Mouse (Mus musculus) 416B (cell line): ENCODE data around the gene Flywch2.
"Not testable (repeated sequence)": the region's sequence is repeated elsewhere in the genome, so short reads cannot be mapped to it uniquely, and the experiment has no call there.

Experiments used
- DNase-seq: peaks from one replicate; pipeline ENCODE4 v3.0.0; 2011; ENCODE audit warnings: low read depth

Flywch2 gene

DNA sequence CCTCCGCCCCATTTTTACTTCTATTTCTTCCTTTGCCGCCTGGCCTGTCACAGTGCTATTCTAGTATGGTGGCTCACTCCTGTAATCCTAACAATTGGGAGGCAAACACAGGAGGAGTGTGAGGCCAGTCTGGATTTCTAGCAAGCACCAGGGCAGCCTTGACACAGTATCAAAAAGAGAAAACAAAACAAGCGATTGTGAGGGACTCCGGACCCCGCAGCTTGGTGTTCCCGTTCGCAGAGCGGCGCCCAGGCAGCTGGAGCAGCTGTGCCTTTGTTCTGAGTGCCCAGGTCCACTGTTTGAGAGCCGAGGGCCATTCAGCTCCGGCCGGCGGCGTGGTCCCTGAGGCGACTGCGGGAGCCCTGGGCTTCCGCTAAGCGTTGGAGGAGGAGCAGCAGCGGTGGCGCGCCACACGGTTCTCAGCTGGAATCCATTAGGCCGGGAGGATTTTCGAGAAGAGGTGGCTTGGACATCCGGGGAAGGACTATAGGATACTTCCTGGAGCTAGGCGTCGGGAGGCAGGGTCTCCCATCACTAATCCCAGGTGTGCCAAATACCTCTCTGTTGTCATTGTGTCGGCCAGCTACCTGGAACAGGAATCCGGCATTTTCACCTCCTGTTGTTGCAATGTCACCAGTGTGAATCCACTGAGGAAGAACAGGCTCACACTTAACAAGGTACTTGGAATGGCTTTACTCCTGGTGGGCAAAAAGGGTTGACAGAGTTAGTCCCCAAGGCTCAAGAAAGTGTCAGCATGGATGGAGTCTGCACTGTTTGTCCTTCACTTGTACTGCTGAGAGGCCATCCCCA, 4.6 kb upstream of the Flywch2 start, which contains the start of gene Srrm2:
Gene Srrm2 (plus strand): TSS at position 264 of the 810 bp plus-strand sequence.
- DNase-seq = peak; percentile 52

DNA sequence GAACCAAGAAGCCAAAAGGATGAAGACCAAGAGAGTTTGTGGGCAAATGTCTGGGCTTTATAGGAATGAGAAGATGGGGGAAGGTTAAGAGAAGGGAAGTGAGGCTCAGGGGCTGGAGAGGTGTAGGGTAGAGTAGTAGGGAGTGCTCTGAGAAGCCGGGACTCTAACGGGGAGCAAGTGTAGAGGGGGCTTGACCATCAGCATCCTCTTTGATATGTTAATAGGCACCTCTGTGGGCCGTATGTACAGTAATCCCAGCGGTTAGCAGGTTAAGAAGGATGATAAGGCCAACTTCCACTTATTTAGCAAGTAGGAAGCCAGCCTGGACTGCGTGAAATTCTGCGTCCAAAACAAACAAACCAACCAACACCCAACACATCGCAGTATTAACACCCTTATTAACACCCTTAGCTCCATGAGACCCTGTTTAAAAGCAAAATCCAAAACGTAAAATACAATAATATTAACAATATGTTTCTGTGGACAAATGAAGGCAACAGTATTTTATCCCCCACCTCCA, 3.9 kb upstream of the Flywch2 start:
- peak; percentile 36 for DNase-seq

DNA sequence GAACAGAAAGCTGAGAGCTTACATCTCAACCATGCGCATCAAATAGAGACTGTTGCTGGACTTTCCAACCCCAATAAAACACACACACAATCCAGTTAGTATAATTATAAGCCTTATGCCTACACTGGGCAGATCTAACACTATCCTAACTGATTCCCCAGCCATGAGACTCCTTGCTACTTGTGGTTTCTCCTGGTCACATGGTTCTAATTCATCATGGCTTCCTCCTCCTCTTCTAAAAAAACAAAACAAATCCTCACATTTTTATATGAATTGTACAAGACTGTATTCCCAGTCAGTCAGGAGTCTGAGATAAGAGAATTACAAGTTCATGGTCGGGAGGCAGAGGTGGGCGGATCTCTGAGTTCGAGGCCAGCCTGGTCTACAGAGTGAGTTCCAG, 3.1 kb upstream of the Flywch2 start:
- DNase-seq = no peak

GRCm38 (mm10) chr17:23786510-23786931, 640 bp upstream of the Flywch2 start:
- DNase-seq = no peak

GRCm38 (mm10) chr17:23783352-23783751, 2.5 kb downstream of the Flywch2 start:
- no peak for DNase-seq

- no peak for DNase-seq
Measured at GRCm38 (mm10) chr17:23778447-23778846, 7.4 kb downstream of the Flywch2 start.

DNA sequence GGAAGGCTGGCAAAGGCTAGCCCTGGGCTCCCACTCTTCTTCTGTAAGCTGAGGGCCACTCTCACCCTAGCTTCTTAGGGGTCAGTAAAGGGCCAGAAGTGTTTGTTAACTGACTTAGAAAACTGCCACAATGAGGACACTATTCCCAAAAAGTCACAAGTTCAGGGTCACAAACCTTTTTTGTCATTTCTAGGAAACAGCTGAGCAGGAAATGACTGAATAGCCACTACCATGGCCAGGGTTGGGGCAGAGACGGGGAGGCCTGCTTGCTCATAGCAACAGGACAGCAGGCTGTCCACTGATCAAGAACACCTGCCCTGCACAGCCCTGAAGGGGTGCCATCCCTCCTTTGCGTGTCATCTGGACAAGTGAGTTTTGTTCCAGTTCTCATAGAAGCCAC, 8.7 kb downstream of the Flywch2 start:
- peak; percentile 74 for DNase-seq

DNA sequence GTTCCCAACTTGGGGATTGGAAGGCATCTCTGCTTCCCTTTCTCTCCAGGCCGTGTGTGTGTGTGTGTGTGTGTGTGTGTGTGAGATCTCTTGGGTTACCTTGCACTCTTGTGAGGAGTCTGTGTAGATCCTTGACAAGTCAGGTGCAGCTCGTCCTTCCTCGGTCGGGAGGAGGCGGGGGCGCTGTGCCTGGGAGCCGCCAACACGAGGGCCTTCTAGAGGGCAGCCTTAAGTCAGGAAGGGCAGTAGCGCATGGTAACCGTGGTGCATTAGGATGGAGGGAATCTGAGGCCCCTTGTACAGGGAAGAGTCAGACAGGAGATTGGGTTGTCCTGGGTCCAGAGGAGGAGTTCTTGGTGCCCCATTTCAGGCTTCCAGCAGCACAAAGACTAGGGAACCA, 9.7 kb downstream of the Flywch2 start:
- no peak for DNase-seq

DNA sequence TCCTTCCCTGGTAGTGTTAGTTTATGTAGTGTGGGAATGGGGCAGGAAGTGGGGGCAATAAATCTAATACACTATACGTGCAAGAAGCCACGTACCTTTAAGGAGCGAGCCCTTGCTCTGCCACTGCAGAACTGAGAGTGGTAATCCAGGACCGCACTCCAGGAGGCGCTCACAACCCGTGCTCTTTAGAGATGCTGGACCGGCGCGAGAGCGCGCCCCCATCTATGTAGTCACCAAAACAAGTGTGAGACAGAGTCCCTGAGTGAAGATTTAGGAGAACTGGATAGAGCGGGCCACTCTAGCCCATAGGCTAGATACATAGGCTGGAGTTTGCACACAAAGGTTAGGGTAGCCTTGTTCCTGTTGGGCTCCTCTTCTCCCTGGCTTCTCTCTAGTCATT, 11.8 kb downstream of the Flywch2 start:
- peak; percentile 87 for DNase-seq

DNA sequence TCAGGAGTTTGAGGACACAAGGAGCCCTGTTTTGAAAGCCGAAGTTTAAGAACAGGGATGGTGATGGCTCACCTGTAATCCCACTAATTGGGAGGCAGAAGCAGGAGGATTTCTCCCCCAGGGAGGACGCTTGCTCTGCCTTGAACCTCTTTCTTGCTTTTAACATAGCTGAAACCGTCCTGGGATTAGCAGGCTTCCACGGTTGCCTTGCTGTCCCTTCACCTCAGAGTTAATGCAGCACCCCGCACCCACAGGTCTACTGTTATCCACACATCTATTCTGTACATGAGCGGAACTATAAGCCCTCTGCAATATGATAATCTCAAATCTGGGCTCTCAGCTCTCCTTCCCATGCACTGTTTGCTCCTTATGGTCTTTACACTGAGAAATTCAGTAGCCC, 12.2 kb downstream of the Flywch2 start:
- DNase-seq = no peak

- not testable (repeated sequence) for DNase-seq
Measured at GRCm38 (mm10) chr17:23772219-23772556, 13.7 kb downstream of the Flywch2 start.

- peak; percentile 99 for DNase-seq
Measured at GRCm38 (mm10) chr17:23771284-23772218, 14.3 kb downstream of the Flywch2 start, which contains the start of gene Flywch1. Gene Flywch1, minus strand, starts transcription at chr17:23771602.

DNA sequence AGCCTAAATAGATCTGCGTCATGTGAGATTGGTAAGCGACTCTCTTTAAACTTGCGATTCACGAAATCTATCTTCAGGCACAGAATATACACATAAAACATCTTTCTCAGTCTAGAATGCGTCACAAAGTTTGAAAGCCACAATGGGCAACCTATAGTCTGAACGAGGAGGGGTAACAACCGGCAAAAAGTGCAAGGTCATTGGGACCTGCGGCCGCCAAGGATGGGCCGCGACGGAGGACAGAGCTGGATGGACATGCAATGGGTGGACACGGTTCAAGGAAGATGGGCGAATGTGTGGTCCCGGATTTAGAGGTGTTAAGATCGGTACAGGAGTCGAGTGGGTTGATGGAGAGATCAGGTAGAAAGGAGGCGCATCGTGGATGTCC, 15.0 kb downstream of the Flywch2 start:
- peak; percentile 56 for DNase-seq

- DNase-seq = no peak
Measured at GRCm38 (mm10) chr17:23770493-23770892, 15.4 kb downstream of the Flywch2 start.

DNA sequence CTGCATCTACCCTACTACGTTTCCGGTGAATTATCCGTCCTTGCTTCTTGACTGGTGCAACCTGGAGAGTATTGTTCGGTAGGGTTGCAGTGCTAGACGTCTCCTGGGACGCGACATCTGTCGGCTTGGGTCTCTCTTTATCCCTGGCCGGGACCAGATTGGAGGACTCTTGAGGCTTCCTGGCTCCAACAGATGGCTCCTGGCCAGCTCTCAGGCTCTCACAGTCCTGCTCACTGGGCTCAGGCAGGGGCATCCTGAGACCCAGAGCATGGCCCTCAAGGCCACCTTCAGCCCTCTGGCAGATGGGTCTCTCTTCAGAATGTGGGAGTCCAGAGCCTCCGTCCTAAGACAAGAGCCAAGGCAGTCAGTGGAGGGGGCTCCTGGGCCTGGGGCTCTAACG, 22.9 kb downstream of the Flywch2 start:
- DNase-seq = no peak

DNA sequence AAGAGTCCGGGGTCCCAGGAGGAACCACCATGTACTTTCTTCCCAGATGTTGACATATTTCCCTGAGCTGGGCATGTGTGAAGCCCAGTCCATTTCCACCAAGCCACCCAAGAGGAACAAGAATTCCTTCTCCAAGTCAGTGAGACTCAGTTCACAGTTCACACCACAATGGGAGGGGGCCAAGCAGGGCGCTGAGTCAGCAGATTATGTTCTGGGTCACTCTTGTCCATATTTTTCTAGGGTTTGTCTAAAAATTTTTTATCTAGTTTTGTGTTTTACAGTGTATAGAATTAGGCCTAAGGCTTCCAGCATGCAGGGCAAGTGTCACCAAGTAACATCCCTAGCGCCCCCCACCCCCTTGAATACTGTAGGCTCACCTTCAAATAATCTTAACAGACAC, 24.7 kb downstream of the Flywch2 start:
- no peak for DNase-seq

GRCm38 (mm10) chr17:23760231-23760630, 25.6 kb downstream of the Flywch2 start:
- no peak for DNase-seq

GRCm38 (mm10) chr17:23758801-23759200, 27.1 kb downstream of the Flywch2 start:
- DNase-seq = no peak

DNA sequence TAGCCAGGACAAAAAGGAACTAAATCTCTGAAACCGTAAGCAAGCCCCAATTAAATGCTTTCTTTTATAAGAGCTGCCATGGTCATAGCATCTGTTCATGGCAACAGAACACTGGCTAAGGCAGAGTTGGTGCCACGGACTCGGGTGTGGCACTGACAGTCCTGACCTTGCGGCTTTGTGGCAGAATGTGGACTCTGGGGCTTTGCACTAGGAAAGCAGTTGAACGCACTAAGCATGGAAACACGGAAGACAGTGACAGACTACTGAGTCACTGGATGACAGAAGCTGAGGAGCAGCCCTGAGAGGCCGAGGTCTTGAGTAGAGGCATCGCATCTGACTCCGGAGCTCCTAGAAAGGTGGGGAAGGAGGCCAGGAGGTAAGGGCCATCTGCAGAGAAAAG, 28.3 kb downstream of the Flywch2 start:
- no peak for DNase-seq

DNA sequence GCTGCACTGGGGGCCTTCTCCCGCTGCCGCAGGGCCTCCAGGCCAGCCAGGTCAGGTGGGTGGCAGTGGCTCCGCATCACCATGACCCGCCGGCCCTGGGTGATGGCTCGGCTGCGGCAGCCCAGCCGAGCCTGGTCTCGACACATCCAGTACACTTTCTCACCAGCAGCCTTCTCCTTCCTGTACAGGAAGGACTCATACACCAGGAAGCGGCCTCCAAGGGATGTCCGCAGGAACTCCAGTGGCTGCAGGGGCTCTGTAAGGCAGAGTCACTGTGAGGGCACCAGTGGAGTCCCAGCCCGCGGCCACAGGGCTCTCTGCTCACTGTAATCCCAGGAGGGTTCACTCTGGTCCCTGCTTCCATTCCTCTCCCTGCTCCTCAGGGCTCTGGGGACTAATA, 30.2 kb downstream of the Flywch2 start:
- no peak for DNase-seq

GRCm38 (mm10) chr17:23749400-23750191, 36.3 kb downstream of the Flywch2 start:
- DNase-seq = no peak
